Mouse (Mus musculus): ENCODE data around the gene Cep55.

DNA sequence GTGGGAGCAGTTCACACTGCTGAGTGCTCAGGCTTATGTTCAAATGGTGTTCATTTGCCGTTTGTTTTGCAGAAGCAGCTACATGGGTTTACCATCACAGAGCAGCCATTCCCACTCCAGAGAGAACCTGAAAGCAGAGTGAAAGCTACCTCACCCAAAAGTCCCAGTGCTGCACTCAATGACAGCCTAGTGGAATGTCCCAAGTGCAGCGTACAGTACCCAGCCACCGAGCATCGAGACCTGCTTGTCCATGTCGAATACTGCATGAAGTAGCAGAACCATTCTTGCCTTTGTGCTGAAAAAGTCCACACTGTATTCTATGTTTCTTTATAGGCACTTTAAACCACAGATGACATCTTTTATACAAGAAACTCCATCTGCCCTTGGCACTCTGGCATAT lies 18.4 kb downstream of the Cep55 start:
- TF ChIP-seq CTCF (IDR thresholded peaks at IDR 0.05; ENCODE audit: extremely low read depth, insufficient read depth, low read length): no peak
- TF ChIP-seq POLR2A (IDR thresholded peaks at IDR 0.05; ENCODE audit: extremely low read depth, insufficient read depth, low read length): no peak

Data from cortical plate, adult 2 months (tissue).